Mouse (Mus musculus) ES-Bruce4 (cell line): ENCODE results near the gene Tfeb.

Source experiments
- CTCF ChIP-seq: IDR thresholded peaks from one replicate; pipeline ENCODE4 v1.8.1; 2011; ENCODE audit warnings: low read depth, low read length
- EP300 ChIP-seq: IDR thresholded peaks from 2 replicates; pipeline ENCODE4 v1.6.1; 2011; ENCODE audit warnings: low read depth, low read length; ENCODE audit not compliant: insufficient read depth
- POLR2A ChIP-seq: IDR thresholded peaks from one replicate; pipeline ENCODE4 v1.8.1; 2011; ENCODE audit warnings: low read length; ENCODE audit not compliant: insufficient read depth

DNA sequence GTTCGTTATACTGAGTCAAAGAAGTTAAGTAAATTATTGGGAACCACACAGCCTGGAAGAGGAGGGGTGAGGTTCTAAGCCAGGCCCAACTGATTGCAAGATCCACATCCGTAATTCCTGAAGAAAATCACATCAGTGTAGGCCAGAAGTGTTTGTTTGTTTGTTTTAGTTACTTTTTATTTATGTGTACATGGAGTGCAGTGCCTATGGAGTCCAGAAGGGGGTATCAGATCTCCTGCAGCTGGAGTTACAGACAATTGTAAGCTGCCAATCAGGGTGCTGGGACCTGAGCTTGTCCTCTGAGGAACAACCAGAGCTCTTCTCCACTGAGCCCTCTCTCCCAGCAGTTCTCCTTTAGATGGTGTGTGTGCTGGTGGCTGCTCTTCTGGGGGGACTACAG, 3.4 kb downstream of the Tfeb start:
- TF ChIP-seq CTCF (peak; percentile 12), POLR2A (no peak), EP300 (no peak)
